Mouse (Mus musculus) left cerebral cortex, postnatal 25 days (tissue): Measurements from ENCODE around the gene Grin2c. TPM values are rescaled to one million over a fixed set of nuclear protein-coding genes. Genes with fewer than 3 reads are reported as not detected.

Source experiments
- DNase-seq, 2 experiments: peaks; one replicate each; pipeline ENCODE4 v3.0.0; 2022; ENCODE audit warnings: low spot score in 2 of 2, mixed read lengths in 1 of 2
- intact Hi-C: fragments of 180-260 bp; cut with DNase I; formaldehyde crosslinking; loops from one replicate; pipeline ENCODE4 v1.15.1; 2025
- total RNA-seq, 2 experiments: library from RNA; stranded (reverse); gene quantifications; 2 replicates each; pipeline ENCODE4 v1.2.3; 2021

Grin2c gene
- total RNA-seq, 2 experiments from 2014 or later, result 41.0 to 42.0 TPM

DNA sequence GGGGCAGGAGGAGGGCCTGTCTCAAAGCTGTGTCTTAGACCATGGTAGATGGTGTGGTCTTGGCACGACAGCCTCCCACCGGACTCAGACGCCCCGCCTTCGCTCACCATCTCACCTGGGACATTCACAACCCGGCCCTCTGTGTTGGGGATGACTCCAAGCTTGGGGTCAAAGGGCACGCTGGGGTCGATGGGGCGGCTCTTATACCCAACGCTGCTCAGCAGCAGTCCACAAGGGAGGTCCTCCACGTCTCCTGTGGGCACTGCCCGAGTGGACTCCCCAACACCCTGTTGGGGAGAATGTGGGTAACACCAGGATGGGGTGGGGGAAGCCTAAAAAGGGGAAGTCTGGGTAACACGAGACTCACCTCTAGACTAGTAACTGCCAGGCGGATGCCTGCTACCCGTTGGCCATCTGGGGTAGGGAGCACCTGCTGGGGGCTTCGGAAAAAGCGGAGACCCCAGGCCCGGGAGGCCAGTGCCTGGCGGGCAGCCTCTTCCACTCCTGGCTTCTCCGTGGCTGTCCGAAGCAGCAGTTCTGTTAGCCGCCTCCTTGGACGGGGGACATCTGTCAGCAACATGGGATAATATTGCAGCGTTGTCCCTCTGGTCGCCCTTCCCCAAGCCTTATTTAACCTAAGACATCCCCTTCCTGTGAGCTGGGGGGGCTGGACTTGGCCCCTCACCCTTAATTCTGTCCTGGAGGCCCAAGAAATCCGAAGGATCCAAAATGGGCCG lies 2.5 kb upstream of the Grin2c start:
- intact Hi-C loops, result loop anchor here (1.0 to 5.0 kb wide), 3 partner anchors 67 to 187 kb away; no protein-coding TSS in a partner anchor
- no peak for DNase-seq

DNA sequence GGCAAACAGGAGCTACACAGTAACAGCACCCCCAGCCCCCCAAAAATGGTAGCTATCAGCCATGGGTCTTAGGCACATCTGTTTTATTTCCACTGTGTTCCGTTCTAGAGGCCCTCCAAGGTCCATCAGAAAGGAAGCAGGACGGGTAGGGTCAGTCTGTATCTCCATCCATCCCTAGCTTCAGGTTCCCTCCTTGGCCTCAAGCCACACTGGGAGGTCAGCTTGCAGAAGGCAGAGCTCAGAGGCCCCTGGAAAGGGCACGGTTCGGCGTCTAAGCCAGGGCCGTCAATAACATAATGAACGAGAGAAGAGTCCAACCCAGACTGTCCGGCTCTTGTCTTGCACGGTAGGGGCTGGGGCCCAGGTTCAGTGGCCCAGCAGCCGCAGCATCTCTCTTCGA lies 915 bp upstream of the Grin2c start:
- intact Hi-C loops, result no loop called here

DNA sequence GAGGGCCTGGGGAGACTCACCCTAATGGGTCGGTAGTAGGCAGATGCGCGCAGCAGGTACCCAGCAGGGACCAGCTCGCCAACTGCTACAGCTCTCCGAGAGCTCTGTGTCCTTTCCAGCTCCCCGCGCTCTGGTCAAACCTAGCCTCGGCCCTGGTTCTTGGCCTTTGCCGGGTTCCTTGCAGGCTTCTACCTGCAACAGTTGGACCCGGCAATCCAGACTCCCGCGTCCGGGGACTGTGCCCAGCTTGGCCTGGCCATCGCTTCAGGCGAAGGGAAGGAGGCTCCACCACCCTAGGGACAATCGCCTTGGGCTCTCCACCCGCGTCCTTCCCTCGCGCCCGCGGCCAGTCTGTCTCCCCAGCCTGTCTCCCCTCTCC lies 654 bp downstream of the Grin2c start:
- DNase-seq, result no peak
- intact Hi-C loops, result no loop called here

More for the DNA sequence above, 915 bp upstream of the Grin2c start:
- DNase-seq, result no peak

DNA sequence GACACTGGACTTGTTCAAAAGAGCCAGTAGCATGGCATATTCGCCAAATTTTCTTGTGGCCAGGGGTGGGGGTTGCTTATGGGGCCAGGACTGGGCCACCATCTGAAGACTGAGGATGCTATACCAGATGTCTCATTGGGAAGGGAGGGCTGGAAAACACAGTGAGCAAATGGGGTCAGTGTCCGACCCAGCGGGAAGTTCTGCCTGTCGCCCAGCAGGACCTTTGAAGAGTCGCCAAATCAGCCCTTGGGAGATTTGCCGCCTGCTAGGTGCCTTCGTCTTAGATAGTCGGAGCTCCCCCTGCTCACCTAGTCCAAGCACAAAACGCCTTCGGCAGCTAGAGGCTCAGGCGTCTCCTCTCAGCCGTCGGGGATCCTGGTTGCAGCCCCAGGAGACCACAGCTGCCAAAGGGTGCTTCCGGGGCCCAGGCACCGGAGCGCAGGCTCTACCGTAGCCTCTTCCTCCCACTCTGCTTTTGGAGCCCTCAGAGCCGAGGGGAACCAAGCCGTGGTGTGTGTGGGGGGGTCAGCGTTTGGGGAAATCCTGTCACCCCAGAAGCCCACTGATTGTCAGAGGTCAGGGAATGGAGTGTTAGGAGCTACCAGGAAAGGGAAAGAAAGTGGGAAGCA lies 1.2 kb downstream of the Grin2c start:
- DNase-seq, result no peak
- intact Hi-C loops, result no loop called here

DNA sequence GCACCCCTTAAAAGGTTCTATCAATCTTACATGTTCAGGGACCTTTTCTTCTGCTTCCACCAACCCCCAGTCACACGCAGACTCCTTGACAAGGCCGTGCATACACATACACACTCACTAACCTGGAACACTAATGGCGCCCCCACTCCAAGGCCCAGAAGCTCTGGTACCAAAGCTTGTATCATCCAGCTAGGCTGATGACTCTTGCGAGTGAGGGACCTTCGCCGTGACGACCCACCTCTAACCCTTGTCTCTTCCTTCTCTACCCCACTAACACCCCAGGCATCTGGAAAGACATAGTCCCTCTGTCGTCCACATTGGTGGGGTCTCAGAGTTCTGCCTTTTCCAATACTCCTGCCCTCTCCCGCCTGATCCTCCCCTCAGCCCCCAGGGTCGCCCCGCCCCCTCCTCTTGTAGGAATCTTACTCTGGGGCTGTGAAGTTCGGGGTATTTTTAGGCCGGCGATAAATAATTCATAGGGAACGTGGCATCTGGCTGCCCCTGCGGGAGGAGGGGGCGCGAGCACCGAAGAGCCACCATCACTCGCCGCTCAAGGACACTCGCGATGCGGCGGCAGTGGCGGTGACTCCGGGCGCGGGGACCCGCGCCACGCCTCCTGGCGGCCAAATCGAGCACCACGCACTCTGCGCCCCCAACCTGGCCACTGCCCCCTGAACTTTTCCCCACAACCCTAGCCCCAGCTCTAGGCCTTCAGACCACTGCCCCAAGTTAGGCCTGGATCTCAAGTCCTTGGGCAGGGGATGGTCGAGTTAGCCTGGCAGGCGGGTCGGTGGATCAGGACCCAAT lies 2.0 kb downstream of the Grin2c start:
- intact Hi-C loops, result no loop called here
- no peak for DNase-seq

DNA sequence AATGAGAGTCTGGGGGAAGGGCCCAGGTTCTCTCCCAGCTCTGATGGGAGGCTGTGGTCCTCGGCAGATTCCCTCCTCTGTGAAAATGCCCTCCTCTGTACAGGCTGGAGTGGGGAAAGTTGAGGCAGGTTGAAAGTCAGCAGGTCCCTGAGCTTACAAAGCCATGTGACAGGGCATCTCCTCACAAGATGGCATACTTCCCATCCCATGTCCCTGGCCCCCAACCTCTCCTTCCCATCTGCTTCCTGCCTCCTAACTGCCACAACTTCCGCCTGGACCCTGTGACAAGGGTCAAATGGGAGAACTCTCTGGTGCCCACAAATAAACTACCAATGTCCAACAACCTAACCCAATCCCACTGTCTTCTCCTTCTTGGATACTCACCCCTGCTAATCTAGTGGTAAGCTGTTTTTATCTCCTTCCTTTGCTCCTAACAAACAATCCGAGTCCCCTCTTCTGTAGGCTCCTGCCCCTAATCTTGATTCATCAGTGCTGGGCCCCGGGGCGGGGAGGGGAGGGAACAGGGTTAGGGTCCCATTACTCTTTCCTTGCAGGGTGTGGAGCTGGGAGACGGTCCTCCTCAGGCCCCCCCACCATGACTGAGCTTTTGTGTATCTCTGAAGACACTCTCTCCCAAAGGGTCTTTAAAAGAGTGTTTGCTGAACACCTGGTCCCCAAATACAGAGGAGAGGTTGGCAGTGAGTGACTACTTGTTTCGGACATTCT lies 2.7 kb downstream of the Grin2c start:
- no peak for DNase-seq
- intact Hi-C loops, result no loop called here

DNA sequence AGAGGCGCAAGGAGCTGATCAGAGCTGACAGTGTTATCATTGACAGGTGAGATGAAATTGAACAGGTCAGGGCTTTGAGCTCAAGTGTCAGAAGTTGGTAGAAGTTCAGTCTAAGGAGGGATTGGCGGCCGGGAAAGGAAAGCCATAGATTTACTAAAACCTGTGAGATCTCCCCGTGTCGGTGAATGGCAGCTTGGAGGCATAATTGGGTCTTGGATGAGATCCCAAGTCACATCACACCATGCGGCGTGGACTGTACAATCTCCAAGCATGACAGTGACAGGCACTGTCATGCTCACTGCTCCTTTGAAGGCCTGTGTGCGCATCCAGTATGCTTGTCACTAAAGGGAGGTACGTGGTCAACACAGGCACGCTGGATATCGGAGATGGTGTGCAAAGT lies 4.1 kb downstream of the Grin2c start:
- no peak for DNase-seq
- intact Hi-C loops, result no loop called here

DNA sequence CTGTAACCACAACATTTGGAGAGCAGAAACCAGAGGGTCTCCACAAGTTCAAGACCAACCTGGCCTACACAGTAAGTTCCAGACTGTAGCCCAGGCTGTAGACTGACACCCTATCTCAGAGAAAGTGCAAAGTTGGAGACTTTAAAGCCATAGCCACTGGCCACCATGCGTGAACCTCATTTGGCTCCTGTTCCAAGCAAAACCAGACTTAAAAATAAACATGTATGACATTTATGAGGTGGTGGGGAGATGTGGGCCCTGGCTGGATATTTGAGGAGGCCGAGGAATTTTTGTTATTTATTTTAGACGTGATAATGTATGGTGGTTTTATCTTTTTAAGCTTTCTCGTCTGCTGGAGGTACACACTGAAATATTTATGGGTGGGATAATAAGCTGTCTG lies 7.9 kb downstream of the Grin2c start:
- intact Hi-C loops, result no loop called here
- no peak for DNase-seq

DNA sequence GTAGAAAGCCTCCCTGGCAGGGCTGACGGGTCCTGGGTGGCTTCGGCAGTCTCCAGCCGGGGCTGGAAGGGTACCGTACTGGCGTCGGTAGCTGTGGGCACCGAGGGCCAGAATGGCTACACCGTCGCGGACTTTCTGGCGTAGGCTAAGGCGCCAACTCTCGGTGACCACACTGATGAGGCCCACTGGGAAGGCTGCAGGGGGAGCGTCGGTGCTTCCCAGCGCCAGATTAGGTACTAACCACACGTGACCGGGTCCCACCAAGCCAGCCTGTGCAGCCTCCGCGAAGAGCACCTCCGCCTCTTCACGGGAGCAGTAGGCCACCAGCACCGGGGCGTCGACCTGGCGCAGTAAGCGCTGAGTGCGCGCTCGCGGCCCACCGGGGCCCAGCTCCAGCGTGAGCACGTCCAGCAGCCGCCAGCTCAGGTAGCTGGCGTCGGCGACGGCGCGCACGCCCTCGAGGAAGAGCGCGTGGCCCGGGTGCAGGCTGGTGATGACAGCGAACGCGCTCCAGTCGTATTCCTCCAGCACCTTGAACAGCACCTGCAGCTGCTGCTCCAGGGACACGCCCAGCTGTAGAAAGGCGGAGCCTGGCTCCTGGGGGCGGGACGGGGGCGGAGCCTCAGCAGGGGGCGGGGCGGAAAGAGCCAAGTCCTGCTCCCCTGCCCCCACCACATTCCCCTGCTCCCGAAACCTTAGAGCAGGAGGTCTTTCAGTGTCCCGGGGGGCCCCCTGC lies 9.1 kb downstream of the Grin2c start:
- intact Hi-C loops, result no loop called here
- no peak for DNase-seq

DNA sequence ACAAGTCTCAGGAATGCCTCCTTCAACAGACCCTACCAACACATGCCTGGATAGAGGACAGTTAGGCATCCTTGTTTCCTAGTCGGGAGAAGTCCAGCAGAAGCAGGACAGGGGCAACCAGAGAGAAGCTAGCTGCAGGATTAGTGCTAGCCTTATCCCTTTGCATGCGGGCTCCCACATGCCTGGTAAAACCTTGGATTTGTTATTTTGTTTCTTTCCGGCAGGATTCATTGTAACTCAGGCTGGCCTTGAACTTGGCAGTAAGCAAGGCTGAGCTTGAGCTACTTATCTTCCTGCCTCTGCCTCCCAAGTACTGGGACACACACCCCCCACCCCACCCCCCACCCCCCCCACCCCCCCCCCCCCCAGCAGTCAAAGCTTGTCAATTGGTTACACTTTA lies 15.8 kb downstream of the Grin2c start:
- no peak for DNase-seq
- intact Hi-C loops, result no loop called here

DNA sequence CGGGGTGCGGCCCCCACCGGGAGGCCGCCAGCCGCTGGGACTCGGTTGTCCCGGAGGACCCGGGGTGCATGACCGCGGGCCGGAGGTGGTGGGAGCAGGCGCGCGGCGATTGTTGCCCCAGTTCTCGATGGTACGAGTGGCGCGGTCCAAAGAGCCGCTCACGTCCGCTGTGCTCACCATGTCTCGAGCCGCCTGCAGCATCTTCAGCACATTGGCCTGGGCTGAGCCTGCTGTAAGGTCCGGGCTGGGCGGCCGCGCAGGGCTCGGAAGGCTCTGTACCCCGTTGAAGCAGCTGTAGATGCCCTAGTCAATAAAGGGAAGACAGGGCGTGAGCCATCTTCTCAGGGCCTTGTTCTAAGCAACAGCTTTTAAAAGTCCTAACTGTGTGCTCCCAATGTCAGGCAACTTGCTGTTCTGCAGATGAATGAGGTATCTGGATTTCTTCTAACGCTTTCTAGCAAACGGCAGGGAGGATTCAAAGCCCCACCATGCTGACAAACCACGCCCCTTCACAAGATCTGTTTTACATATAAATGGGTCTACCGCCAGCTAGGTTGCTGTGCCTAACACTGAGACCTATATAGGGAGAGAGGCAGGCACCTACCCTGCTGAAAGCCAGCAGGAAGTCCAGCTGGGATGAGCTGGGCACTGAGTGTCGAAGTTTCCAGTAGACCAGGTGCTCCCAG lies 16.5 kb downstream of the Grin2c start:
- intact Hi-C loops, result no loop called here
- no peak for DNase-seq

DNA sequence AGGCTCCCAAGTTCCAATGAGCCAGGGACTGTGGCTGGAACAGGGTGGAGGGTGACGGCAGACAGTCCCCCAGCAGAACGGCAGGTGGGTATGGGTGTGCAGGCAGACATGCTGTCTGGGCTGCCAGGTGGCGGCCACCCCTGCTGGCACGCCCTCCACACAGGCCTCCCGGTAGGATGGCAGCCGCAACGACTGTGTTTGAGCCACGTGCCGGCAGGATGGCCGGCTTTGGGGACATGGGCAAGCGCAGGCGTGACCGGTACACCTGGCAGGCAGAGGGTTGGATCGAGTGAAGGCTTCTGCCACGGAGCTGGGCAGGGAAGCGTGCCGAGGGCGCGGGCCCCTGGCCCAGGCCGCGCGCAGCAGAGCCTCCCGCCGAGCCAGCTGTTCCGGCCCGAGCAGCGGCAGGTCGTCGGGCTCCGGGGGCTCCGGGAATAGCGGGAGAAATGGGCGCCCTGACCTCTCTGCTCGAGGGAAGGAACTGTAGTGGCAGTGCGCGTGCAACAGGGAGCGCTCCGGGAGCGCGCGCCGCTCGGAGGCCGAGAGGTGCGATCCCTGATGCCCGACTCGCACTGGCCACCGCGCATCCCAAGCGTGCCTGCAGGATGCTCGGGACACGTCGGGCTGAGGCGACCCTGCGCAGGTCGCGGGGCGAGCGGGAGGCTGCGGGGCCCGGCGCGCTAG lies 17.2 kb downstream of the Grin2c start:
- no peak for DNase-seq
- intact Hi-C loops, result no loop called here

DNA sequence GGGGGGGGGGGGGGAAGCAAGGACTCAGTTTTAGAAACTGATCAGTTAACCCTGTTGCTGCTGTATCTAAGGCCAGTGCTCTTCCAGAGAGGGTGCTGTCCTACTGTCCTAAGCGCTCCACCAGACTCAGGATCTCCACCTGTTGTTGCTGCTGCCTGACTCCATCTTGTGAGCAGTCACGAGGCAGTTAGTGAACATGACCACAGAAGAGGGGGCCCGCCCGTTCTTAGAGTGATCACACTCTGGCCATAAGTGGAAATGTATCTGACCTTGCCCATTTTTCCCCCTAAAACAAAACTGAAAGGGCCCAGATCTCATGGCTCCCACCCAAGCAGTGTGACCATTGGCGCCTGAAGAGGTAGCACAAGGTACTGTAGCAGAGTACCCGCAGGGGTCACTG lies 19.1 kb downstream of the Grin2c start:
- intact Hi-C loops, result no loop called here
- DNase-seq, result no peak

DNA sequence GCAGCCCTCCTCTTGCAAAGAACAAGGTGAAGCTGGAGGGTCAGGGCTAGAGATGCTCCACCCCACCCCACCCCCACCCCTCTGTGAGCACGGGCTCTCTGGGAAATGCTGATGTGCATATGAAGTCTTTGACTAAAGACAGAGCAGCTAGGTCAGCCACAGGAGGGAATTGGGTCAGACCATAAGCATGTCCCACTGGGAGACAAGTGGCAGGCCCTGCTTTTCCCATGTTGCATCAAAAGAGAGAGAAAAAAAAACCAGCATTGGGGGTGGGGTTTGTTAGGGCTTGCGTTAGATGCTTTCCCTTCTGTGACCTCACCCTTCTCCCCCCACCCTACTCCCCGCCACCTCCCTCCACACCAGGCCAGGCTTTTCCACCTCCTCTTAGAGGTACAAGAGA lies 19.8 kb downstream of the Grin2c start:
- DNase-seq, result no peak
- intact Hi-C loops, result no loop called here

DNA sequence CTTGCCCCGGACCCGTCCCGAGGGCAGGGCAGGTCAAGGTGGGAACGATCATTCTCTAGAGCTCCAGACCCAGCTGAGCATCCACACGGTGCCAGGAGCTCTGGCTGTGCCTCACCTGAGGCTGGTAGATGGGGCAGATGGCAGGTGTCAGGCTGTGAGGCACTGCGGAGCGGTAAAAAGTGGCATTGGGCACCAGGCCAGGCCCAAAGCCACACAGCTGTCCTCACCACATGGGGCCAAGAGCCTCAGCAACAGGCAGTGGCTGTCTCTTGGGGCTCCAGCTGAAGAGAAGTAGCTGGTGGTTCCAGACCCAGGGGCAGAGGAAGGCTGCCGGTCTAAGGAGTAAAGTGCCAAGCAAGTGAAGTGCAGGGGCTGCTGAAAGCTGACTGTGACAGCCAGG lies 20.7 kb downstream of the Grin2c start:
- no peak for DNase-seq
- intact Hi-C loops, result no loop called here

DNA sequence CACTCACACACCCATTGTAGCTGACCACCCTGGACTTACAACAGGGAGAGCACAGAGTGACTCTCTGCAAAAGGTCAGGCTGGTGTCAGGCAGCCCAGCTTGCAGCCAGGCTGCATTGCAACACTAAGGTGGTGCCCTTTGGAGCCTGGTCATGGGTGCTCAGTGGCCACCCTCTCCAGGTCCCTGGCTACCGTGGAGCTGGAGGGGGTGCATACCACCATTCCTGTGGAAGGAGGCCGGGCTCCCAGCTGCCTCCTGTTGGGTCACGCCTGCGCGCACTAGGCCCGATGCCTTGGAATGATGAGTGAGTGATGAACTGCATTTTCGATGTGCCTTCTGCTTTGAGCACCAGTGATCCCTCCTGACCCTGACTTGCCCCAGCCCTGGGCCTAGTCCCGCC lies 22.2 kb downstream of the Grin2c start:
- intact Hi-C loops, result no loop called here
- DNase-seq, result no peak

DNA sequence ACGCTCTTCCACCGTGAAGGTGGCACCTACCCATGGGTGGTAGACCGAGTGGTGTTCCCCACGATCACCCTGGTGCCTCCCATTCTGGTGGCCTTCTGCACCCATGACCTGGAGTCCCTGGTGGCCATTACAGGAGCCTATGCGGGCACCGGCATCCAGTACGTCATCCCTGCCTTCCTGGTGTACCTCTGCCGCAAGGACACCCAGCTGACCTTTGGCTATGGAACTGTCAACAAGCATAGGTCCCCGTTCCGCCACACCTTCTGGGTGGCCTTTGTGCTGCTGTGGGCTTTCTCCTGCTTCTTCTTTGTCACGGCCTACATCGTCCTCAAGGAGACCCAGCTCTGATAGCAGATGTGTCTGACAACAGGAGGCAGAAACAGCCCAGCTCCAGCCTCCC lies 23.3 kb downstream of the Grin2c start:
- DNase-seq, result no peak
- intact Hi-C loops, result no loop called here

DNA sequence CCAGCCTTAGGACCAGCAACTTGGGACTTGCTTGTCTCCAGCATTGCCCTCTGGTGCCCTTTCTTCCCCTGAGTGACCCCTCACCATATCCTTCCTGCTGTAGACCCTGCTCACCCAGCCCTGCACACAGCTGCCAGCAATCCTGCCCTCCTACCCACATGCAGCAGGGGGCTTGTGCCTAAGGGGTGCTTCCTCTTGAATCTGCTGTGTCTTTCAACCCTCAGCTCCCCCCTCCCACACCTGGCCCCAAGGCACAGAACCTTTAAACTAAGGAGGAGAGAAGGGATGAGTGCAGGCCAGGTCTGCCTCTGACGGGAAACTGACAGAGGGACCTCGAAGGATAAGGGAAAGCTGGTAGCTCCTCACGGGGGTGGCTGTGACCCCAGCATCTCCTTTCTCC lies 24.3 kb downstream of the Grin2c start:
- intact Hi-C loops, result no loop called here
- DNase-seq, result no peak
